In the genomic region with DNA sequence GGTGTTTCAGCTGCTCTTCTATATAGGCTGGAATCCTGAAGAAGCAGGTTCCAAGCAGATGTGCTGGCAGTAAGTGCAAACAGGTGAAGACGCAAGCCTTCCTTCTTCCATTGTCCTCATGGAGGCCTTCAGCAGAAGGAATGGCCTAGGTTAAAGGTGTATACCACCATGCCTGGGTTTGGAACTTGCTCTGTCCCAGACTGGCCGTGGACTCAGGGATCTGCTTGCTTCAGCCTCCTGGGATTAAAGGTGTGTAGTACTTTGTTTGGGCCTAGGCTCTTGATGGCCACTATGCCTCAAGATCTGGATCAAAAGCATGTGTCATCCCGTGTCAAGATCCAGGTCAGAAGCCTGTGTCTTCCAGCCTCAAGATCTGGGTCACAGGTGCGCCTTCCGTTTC, we compare ENCODE assay signal across 34 mouse cellular contexts.
"Had no signal": no experiment of that assay in that cellular context is flagged by ENCODE, and none has a peak within 500 bp of the region (broad histone marks: within the 10 kb centered on the region; RNA-seq: fewer than 3 reads in every experiment).

No protein-coding gene starts in this region.

- H3K9ac ChIP-seq: heart, embryonic 12.5 days; heart, embryonic 13.5 days; heart, embryonic 15.5 days; hindbrain, embryonic 12.5 days; hindbrain, embryonic 13.5 days; hindbrain, embryonic 14.5 days; hindbrain, embryonic 15.5 days; intestine, embryonic 15.5 days; kidney, embryonic 15.5 days had no signal

- H3K9me3 ChIP-seq: heart, embryonic 10.5 days; heart, embryonic 12.5 days; heart, embryonic 13.5 days; heart, embryonic 15.5 days; hindbrain, embryonic 10.5 days; hindbrain, embryonic 12.5 days; hindbrain, embryonic 13.5 days; hindbrain, embryonic 15.5 days; intestine, embryonic 15.5 days; kidney, embryonic 15.5 days had no signal

- H3K27ac ChIP-seq: heart, embryonic 10.5 days; heart, embryonic 13.5 days; heart, embryonic 15.5 days; hindbrain, embryonic 10.5 days; hindbrain, embryonic 12.5 days; hindbrain, embryonic 13.5 days; hindbrain, embryonic 14.5 days; hindbrain, embryonic 15.5 days; hindbrain, postnatal 0 days; intestine, embryonic 15.5 days; kidney, embryonic 15.5 days; kidney, postnatal 0 days; layer of hippocampus, adult 2 months had no signal

- H3K27me3 ChIP-seq: heart, embryonic 12.5 days; heart, embryonic 13.5 days; heart, embryonic 15.5 days; hindbrain, embryonic 12.5 days; hindbrain, embryonic 15.5 days; intestine, embryonic 15.5 days; kidney, embryonic 15.5 days had no signal

- ATAC-seq: hindbrain, embryonic 16.5 days; hindbrain, postnatal 0 days; inflammation-experienced regulatory T-cells, adult 6 months; intestine, embryonic 15.5 days; intestine, embryonic 16.5 days; intestine, postnatal 0 days had no signal

- DNase-seq: heart, postnatal 14 days; heart, postnatal 36 days; heart, postnatal 4 days; kidney, adult 11 months; kidney, adult 18-20 months; kidney, adult 2 months; kidney, adult 8-10 months; kidney, adult 9 months; kidney, postnatal 10 days; kidney, postnatal 14 days; kidney, postnatal 25 days; kidney, postnatal 36 days; kidney, postnatal 4 days; layer of hippocampus, adult 9-11 months; layer of hippocampus, postnatal 36 days had no signal

- H3K4me2 ChIP-seq: heart, embryonic 11.5 days; heart, embryonic 12.5 days; heart, embryonic 13.5 days; heart, embryonic 15.5 days; hindbrain, embryonic 12.5 days; hindbrain, embryonic 13.5 days; hindbrain, embryonic 14.5 days; hindbrain, embryonic 15.5 days; intestine, embryonic 15.5 days; kidney, embryonic 15.5 days had no signal

- H3K4me3 ChIP-seq: heart, embryonic 10.5 days; heart, embryonic 12.5 days; heart, embryonic 13.5 days; heart, embryonic 15.5 days; hindbrain, embryonic 10.5 days; hindbrain, embryonic 12.5 days; hindbrain, embryonic 13.5 days; hindbrain, embryonic 15.5 days; intestine, embryonic 15.5 days; kidney, embryonic 15.5 days; layer of hippocampus, adult 2 months had no signal

- H3K36me3 ChIP-seq: heart, embryonic 10.5 days; heart, embryonic 12.5 days; heart, embryonic 13.5 days; heart, embryonic 15.5 days; hindbrain, embryonic 10.5 days; hindbrain, embryonic 12.5 days; hindbrain, embryonic 13.5 days; hindbrain, embryonic 15.5 days; intestine, embryonic 15.5 days; kidney, embryonic 15.5 days had no signal
